Mouse (Mus musculus) CD8-positive naive resting alpha-beta T cell, adult 57 days (primary cell): ENCODE results near the gene Gpx6. TPM values are rescaled to one million over a fixed set of nuclear protein-coding genes. Genes with fewer than 3 reads are reported as not detected.

ENCODE experiments used
- total RNA-seq: library from RNA; stranded (reverse); gene quantifications from one replicate; pipeline ENCODE4 v1.2.4, GENCODE M21; 2023

The Gpx6 gene
- total RNA-seq: not detected

DNA sequence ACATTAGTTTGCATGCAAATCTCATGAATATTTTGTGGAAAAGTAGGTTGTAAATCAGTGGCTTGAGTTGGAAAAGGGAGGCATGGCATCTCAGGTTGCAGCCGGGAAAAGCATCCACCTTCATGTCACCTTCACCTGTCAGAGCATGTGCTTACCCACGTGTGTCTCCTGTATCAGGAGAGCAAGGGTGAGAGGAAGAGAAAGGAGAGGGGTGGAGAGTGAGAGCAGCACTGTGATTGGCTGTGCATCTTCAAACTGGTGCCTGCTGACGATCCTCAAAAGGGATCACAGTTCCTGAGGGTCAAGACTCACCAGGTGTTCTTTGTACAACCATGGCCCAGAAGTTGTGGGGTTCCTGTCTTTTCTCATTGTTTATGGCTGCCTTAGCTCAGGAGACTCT lies at the start of gene Gpx6:
Gene Gpx6, plus strand, starts transcription at position 200 of the 400 bp plus-strand sequence.

DNA sequence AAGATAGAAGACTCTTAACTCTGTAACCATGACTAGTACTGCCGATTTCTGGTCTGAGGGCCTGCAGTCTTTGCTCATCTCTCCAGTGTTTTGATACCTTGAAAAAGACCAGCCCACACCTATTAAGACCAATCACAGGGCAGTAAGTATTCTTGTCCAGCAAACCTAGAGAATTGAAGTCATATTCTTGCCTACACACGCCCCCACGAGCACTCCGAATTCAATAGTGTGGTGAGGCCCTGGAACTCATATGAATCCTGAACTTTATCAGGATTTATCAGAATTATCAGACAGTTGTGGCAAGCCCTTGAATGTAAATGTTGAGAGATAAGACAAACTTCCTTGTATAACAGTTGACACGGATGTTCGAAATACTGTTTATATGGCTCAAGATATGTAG lies 19.3 kb upstream of the Gpx6 start, which contains the start of gene Gpx5:
Gene Gpx5, minus strand, starts transcription at position 101 of the 400 bp plus-strand sequence.

DNA sequence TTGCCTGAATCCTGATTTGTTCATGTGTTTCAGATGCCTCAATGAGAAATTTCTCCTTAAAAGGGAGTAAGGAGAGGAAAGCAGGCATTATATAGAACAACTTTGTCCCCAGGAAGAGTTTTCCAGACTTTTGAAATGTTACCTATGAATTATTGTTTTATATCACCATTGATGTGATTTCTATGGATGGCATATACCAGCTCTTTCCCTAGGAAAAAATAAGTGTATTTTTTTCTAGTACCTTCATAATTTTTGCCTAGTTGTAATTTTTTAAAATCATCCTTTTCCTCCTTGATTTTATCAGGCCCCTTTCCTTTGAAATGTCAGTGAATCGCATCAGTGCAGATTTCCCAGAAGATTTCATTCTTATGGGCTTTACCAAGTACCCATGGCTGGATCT lies 34.7 kb downstream of the Gpx6 start, which contains the start of gene Olfr1367:
Gene Olfr1367, plus strand, starts transcription at position 301 of the 400 bp plus-strand sequence.

DNA sequence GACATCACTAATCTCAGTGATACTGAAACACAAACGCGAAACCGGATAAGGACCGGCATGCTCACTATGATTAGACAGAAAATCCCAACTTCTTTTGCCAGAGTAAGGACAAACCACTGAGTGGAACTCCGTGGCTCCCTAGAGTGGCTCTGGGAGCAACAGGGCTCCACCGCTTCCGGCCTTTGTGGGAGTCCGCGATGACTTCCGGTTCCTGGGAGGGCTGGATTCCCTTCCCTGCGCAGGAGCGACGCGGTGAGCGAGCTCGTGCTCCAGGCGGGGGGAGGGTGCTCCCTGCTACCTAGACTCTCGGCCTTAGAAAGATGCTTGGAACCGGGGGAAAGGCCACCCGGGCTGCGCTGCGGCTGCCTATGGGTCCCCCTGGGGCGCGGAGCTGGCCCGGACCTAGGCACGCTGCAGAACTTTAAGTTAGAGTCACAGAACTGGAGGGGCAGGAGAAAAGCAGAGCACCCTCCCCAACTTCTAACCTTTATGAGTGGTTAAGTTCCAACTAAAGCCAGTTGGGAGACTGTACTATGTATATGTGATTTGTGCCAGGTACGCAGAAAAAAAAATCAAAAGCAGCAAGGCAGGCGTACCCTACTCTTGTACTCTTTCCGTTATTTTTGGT lies 50.8 kb downstream of the Gpx6 start, which contains the start of gene Zscan12:
Gene Zscan12, plus strand, starts transcription at position 200 of the 628 bp plus-strand sequence.

Other genes starting within 250 kb of the Gpx6 start
- gene Olfr1370, start 237.2 kb upstream of the Gpx6 start, total RNA-seq: not detected
- gene Olfr1369-ps1, start 200.6 kb upstream of the Gpx6 start, total RNA-seq: not detected
- not detected for gene Olfr263, start 182.5 kb upstream of the Gpx6 start, total RNA-seq
- not detected for gene Olfr1368, start 166.3 kb upstream of the Gpx6 start, total RNA-seq
- 77.4 TPM for gene Trim27, start 132.7 kb upstream of the Gpx6 start, total RNA-seq
- not detected for gene Gpx5, start 19.4 kb upstream of the Gpx6 start, total RNA-seq
- gene Olfr1367, start 34.8 kb downstream of the Gpx6 start, total RNA-seq: not detected
- gene Zscan12, start 50.7 kb downstream of the Gpx6 start, total RNA-seq: 7.0 TPM
- 62.2 TPM for gene Zkscan3, start 90.6 kb downstream of the Gpx6 start, total RNA-seq
- gene Pgbd1, start 128.9 kb downstream of the Gpx6 start, total RNA-seq: 0.58 TPM
- gene Zscan26, start 141.6 kb downstream of the Gpx6 start, total RNA-seq: 51.2 TPM
- not detected for gene Nkapl, start 156.4 kb downstream of the Gpx6 start, total RNA-seq
- not detected for gene Zkscan4, start 166.8 kb downstream of the Gpx6 start, total RNA-seq
- not detected for gene Gm10065, start 167.3 kb downstream of the Gpx6 start, total RNA-seq
- gene AK157302, start 183.1 kb downstream of the Gpx6 start, total RNA-seq: 5.6 TPM
- 14.0 TPM for gene Gm11273, start 189.3 kb downstream of the Gpx6 start, total RNA-seq
- 11.5 TPM for gene Zkscan8, start 219.0 kb downstream of the Gpx6 start, total RNA-seq
- not detected for gene Olfr1366, start 230.7 kb downstream of the Gpx6 start, total RNA-seq
- not detected for gene Olfr1535, start 247.8 kb downstream of the Gpx6 start, total RNA-seq